ENCODE assay signal across 7 mouse cellular contexts in genomic region chr11:80778916-80779526, GRCm38 (mm10). TPM values are rescaled to one million over a fixed set of nuclear protein-coding genes. Genes with fewer than 3 reads are reported as not detected.
DNase-seq lines count a peak whose midpoint lies in the region; ATAC-seq and TF ChIP-seq lines count a peak whose summit lies in the region.

No protein-coding gene starts in this region.

- no peak for TF ChIP-seq CTCF in small intestine, adult 2 months (IDR thresholded peaks at IDR 0.05; ENCODE audit: extremely low read depth, insufficient read length, insufficient replicate concordance, low read depth, low read length)

- DNase-seq in lung, postnatal 36 days, result no peak
- DNase-seq in limb, embryonic 10.5 days (ENCODE audit: low spot score), result no peak
- DNase-seq in cerebellum, adult 11 months, result no peak
- DNase-seq in embryo, embryonic 11 days, result no peak

- H3K4me2 ChIP-seq in lung, embryonic 16.5 days (ENCODE audit: low read depth, low read length), result peak overlapping the region; percentile 92
- peak overlapping the region; percentile 91 for H3K4me2 ChIP-seq in embryonic facial prominence, embryonic 15.5 days (replicated peaks)

- no peaks in the 10 kb centered on the region for H3K36me3 ChIP-seq in lung, embryonic 16.5 days (ENCODE audit: control insufficient read depth, insufficient read depth, low read length)
- no peaks in the 10 kb centered on the region for H3K36me3 ChIP-seq in embryonic facial prominence, embryonic 15.5 days
- no peaks in the 10 kb centered on the region for H3K36me3 ChIP-seq in limb, embryonic 10.5 days
- H3K36me3 ChIP-seq in small intestine, adult 2 months (ENCODE audit: control insufficient read depth, insufficient read depth, low read length), result no peaks in the 10 kb centered on the region

- TF ChIP-seq POLR2A in small intestine, adult 2 months (IDR thresholded peaks at IDR 0.05; ENCODE audit: low read depth, low read length), result no peak

- H3K9me3 ChIP-seq in lung, embryonic 16.5 days (ENCODE audit: control insufficient read depth, low read length), result no peaks in the 10 kb centered on the region
- H3K9me3 ChIP-seq in embryonic facial prominence, embryonic 15.5 days (replicated peaks), result no peaks in the 10 kb centered on the region
- no peaks in the 10 kb centered on the region for H3K9me3 ChIP-seq in limb, embryonic 10.5 days (replicated peaks)

- peak overlapping the region; percentile 94 for H3K27ac ChIP-seq in lung, embryonic 16.5 days (ENCODE audit: low read length)
- H3K27ac ChIP-seq in embryonic facial prominence, embryonic 15.5 days (replicated peaks), result peak overlapping the region; percentile 79; the same call in 1 of the 2 replicates
- peak overlapping the region; percentile 87 for H3K27ac ChIP-seq in limb, embryonic 10.5 days
- peak overlapping the region; percentile 72 for H3K27ac ChIP-seq in small intestine, adult 2 months (ENCODE audit: insufficient read depth, low read depth, low read length)

- no peak for ATAC-seq in lung, embryonic 16.5 days (ENCODE audit: low read depth)
- no peak for ATAC-seq in embryonic facial prominence, embryonic 15.5 days (ENCODE audit: insufficient number of reproducible peaks, low FRiP score, low TSS enrichment, low read depth)

- H3K9ac ChIP-seq in lung, embryonic 16.5 days (ENCODE audit: low read length), result peak overlapping the region; percentile 87
- H3K9ac ChIP-seq in embryonic facial prominence, embryonic 15.5 days, result peak overlapping the region; percentile 60

- no peaks in the 10 kb centered on the region for H3K27me3 ChIP-seq in lung, embryonic 16.5 days (ENCODE audit: control insufficient read depth, insufficient read depth, low read depth, low read length)
- no peaks in the 10 kb centered on the region for H3K27me3 ChIP-seq in embryonic facial prominence, embryonic 15.5 days
- peaks cover 9% of the 10 kb centered on the region; the same call in 1 of the 2 replicates for H3K27me3 ChIP-seq in limb, embryonic 10.5 days (ENCODE audit: low read depth, poor library complexity, severe bottlenecking)
- H3K27me3 ChIP-seq in small intestine, adult 2 months (ENCODE audit: control insufficient read depth, insufficient read depth, low read length), result no peaks in the 10 kb centered on the region

- 2% methylated on average over 18 of the region's 18 CpGs for WGBS in lung, embryonic 16.5 days
- 2% methylated on average over 18 of the region's 18 CpGs for WGBS in embryonic facial prominence, embryonic 15.5 days
- WGBS in limb, embryonic 10.5 days, result 6% methylated on average over 18 of the region's 18 CpGs
- WGBS in small intestine, adult 2 months, result 2% methylated on average over 18 of the region's 18 CpGs

- peaks cover 13% of the 10 kb centered on the region for H3K4me1 ChIP-seq in lung, embryonic 16.5 days (replicated peaks; ENCODE audit: control insufficient read depth, insufficient read depth, low read length)
- H3K4me1 ChIP-seq in embryonic facial prominence, embryonic 15.5 days, result peaks cover 8% of the 10 kb centered on the region
- peaks cover 13% of the 10 kb centered on the region for H3K4me1 ChIP-seq in limb, embryonic 10.5 days
- H3K4me1 ChIP-seq in small intestine, adult 2 months (ENCODE audit: control insufficient read depth, insufficient read depth, insufficient read length, low read length), result peaks cover 20% of the 10 kb centered on the region; the same call in 1 of the 2 replicates

- H3K4me3 ChIP-seq in lung, embryonic 16.5 days (ENCODE audit: low read length), result peak overlapping the region; percentile 86
- H3K4me3 ChIP-seq in embryonic facial prominence, embryonic 15.5 days (replicated peaks), result peak overlapping the region; percentile 76
- peak overlapping the region; percentile 85 for H3K4me3 ChIP-seq in limb, embryonic 10.5 days
- peak overlapping the region; percentile 79 for H3K4me3 ChIP-seq in small intestine, adult 2 months (ENCODE audit: low read depth, low read length)

RNA-seq across cellular contexts. Expression of gene Myo1d, which starts 0.8 kb away (rescaled TPM):
- 21.0 and 21.7 TPM in 2 replicates for polyA plus RNA-seq in lung, embryonic 16.5 days (2015; fragmentation: Nextera tagmentation; extraction: Ambion mirVana)
- 12.0 and 12.2 TPM in 2 replicates for polyA plus RNA-seq in embryonic facial prominence, embryonic 15.5 days (2015; fragmentation: Nextera tagmentation; extraction: Ambion mirVana)
- polyA plus RNA-seq in limb, embryonic 10.5 days (2016; fragmentation: Nextera tagmentation; extraction: Ambion mirVana), result 3.8 and 4.6 TPM in 2 replicates
- polyA plus RNA-seq in small intestine, adult 2 months (2012; rRNA removed), result 66.0 and 139 TPM in 2 replicates

RNA-seq across cellular contexts. Expression of gene Tmem98, which starts 31.0 kb away (rescaled TPM):
- polyA plus RNA-seq in lung, embryonic 16.5 days (2015; fragmentation: Nextera tagmentation; extraction: Ambion mirVana), result 119 and 123 TPM in 2 replicates
- 70.0 and 73.3 TPM in 2 replicates for polyA plus RNA-seq in embryonic facial prominence, embryonic 15.5 days (2015; fragmentation: Nextera tagmentation; extraction: Ambion mirVana)
- polyA plus RNA-seq in limb, embryonic 10.5 days (2016; fragmentation: Nextera tagmentation; extraction: Ambion mirVana), result 138 and 145 TPM in 2 replicates
- polyA plus RNA-seq in small intestine, adult 2 months (2012; rRNA removed), result 100 and 209 TPM in 2 replicates
